Mouse (Mus musculus): Measurements from ENCODE around the gene Dguok. TPM values are rescaled to one million over a fixed set of nuclear protein-coding genes. Genes with fewer than 3 reads are reported as not detected.

Dguok gene
- polyA plus RNA-seq, 1 experiment from 2014 or later = 70.0 TPM

- Histone ChIP-seq H3K4me1 (replicated peaks; ENCODE audit: control insufficient read depth, insufficient read depth, low read length) (peaks cover 36% of the 10 kb centered on the region), H3K9me3 (ENCODE audit: control insufficient read depth, low read length) (no peaks in the 10 kb centered on the region), H3K4me3 (ENCODE audit: low read depth, low read length) (no peak overlapping the region), H3K27ac (ENCODE audit: low read depth) (no peak overlapping the region), H3K36me3 (ENCODE audit: control insufficient read depth, insufficient read depth, low read length) (peaks cover 41% of the 10 kb centered on the region), H3K9ac (ENCODE audit: low read length) (no peak overlapping the region), H3K4me2 (ENCODE audit: low read length) (no peak overlapping the region), H3K27me3 (replicated peaks; ENCODE audit: control insufficient read depth, insufficient read depth, low read length) (no peaks in the 10 kb centered on the region)
- WGBS = 93% methylated on average over 3 of the region's 3 CpGs
- DNase-seq (ENCODE audit: low spot score) (no peak), ATAC-seq (replicated peaks; ENCODE audit: low FRiP score, low TSS enrichment, low read depth) (no peak)
Measured at GRCm38 (mm10) chr6:83437225-83437624, 69.5 kb downstream of the Dguok start.

- no peak overlapping the region for H3K9ac ChIP-seq (ENCODE audit: low read length)
- H3K27me3 ChIP-seq (replicated peaks; ENCODE audit: control insufficient read depth, insufficient read depth, low read length) = no peaks in the 10 kb centered on the region
- no peak overlapping the region for H3K4me3 ChIP-seq (ENCODE audit: low read depth, low read length)
- DNase-seq (ENCODE audit: low spot score) (no peak), ATAC-seq (replicated peaks; ENCODE audit: low FRiP score, low TSS enrichment, low read depth) (no peak)
- H3K4me1 ChIP-seq (replicated peaks; ENCODE audit: control insufficient read depth, insufficient read depth, low read length) = peaks cover 31% of the 10 kb centered on the region
- H3K27ac ChIP-seq (ENCODE audit: low read depth) = no peak overlapping the region
- 72% methylated on average over 4 of the region's 4 CpGs for WGBS
- no peak overlapping the region for H3K4me2 ChIP-seq (ENCODE audit: low read length)
- H3K9me3 ChIP-seq (ENCODE audit: control insufficient read depth, low read length) = no peaks in the 10 kb centered on the region
- peaks cover 42% of the 10 kb centered on the region for H3K36me3 ChIP-seq (ENCODE audit: control insufficient read depth, insufficient read depth, low read length)
Measured at GRCm38 (mm10) chr6:83436547-83436946, 70.2 kb downstream of the Dguok start.

- DNase-seq (ENCODE audit: low spot score) (no peak), ATAC-seq (replicated peaks; ENCODE audit: low FRiP score, low TSS enrichment, low read depth) (no peak)
- H3K9ac ChIP-seq (ENCODE audit: low read length) = no peak overlapping the region
- H3K27ac ChIP-seq (ENCODE audit: low read depth) = no peak overlapping the region; the same call in 1 of the 2 replicates
- H3K36me3 ChIP-seq (ENCODE audit: control insufficient read depth, insufficient read depth, low read length) = peaks cover 45% of the 10 kb centered on the region
- peaks cover 26% of the 10 kb centered on the region for H3K4me1 ChIP-seq (replicated peaks; ENCODE audit: control insufficient read depth, insufficient read depth, low read length)
- no peak overlapping the region for H3K4me3 ChIP-seq (ENCODE audit: low read depth, low read length)
- H3K9me3 ChIP-seq (ENCODE audit: control insufficient read depth, low read length) = no peaks in the 10 kb centered on the region
- no peak overlapping the region for H3K4me2 ChIP-seq (ENCODE audit: low read length)
- WGBS = 56% methylated on average over 5 of the region's 5 CpGs
- no peaks in the 10 kb centered on the region for H3K27me3 ChIP-seq (replicated peaks; ENCODE audit: control insufficient read depth, insufficient read depth, low read length)
Measured at GRCm38 (mm10) chr6:83435174-83435573, 71.6 kb downstream of the Dguok start.

- Histone ChIP-seq H3K27ac (ENCODE audit: low read depth) (no peak overlapping the region), H3K9ac (ENCODE audit: low read length) (no peak overlapping the region), H3K9me3 (ENCODE audit: control insufficient read depth, low read length) (no peaks in the 10 kb centered on the region), H3K27me3 (replicated peaks; ENCODE audit: control insufficient read depth, insufficient read depth, low read length) (no peaks in the 10 kb centered on the region), H3K4me3 (ENCODE audit: low read depth, low read length) (no peak overlapping the region), H3K36me3 (ENCODE audit: control insufficient read depth, insufficient read depth, low read length) (peaks cover 43% of the 10 kb centered on the region), H3K4me2 (ENCODE audit: low read length) (no peak overlapping the region), H3K4me1 (replicated peaks; ENCODE audit: control insufficient read depth, insufficient read depth, low read length) (peaks cover 13% of the 10 kb centered on the region)
- 83% methylated on average over 4 of the region's 4 CpGs for WGBS
- DNase-seq (ENCODE audit: low spot score) (no peak), ATAC-seq (replicated peaks; ENCODE audit: low FRiP score, low TSS enrichment, low read depth) (no peak)
Measured at GRCm38 (mm10) chr6:83433546-83433945, 73.2 kb downstream of the Dguok start.

GRCm38 (mm10) chr6:83432966-83433365 lies 73.8 kb downstream of the Dguok start:
- DNase-seq (ENCODE audit: low spot score) (no peak), ATAC-seq (replicated peaks; ENCODE audit: low FRiP score, low TSS enrichment, low read depth) (no peak)
- peaks cover 43% of the 10 kb centered on the region for H3K36me3 ChIP-seq (ENCODE audit: control insufficient read depth, insufficient read depth, low read length)
- H3K27me3 ChIP-seq (replicated peaks; ENCODE audit: control insufficient read depth, insufficient read depth, low read length) = no peaks in the 10 kb centered on the region
- H3K4me1 ChIP-seq (replicated peaks; ENCODE audit: control insufficient read depth, insufficient read depth, low read length) = peaks cover 19% of the 10 kb centered on the region
- WGBS = 75% methylated on average over 7 of the region's 7 CpGs
- H3K4me3 ChIP-seq (ENCODE audit: low read depth, low read length) = no peak overlapping the region
- H3K27ac ChIP-seq (ENCODE audit: low read depth) = no peak overlapping the region
- H3K4me2 ChIP-seq (ENCODE audit: low read length) = no peak overlapping the region
- H3K9me3 ChIP-seq (ENCODE audit: control insufficient read depth, low read length) = no peaks in the 10 kb centered on the region
- H3K9ac ChIP-seq (ENCODE audit: low read length) = no peak overlapping the region

Other genes with a start within 250 kb of the Dguok start
- gene Mthfd2, start 181.1 kb downstream of the Dguok start, polyA plus RNA-seq (2014; fragmentation: Nextera tagmentation; extraction: Ambion mirVana) = 36.0 and 37.4 TPM in 2 replicates
- 74.8 and 76.4 TPM in 2 replicates for gene Mob1a, start 181.0 kb downstream of the Dguok start, polyA plus RNA-seq (2014; fragmentation: Nextera tagmentation; extraction: Ambion mirVana)
- 144 and 155 TPM in 2 replicates for gene Bola3, start 157.8 kb downstream of the Dguok start, polyA plus RNA-seq (2014; fragmentation: Nextera tagmentation; extraction: Ambion mirVana)
- 35.1 and 40.1 TPM in 2 replicates for gene Tet3, start 47.9 kb downstream of the Dguok start, polyA plus RNA-seq (2014; fragmentation: Nextera tagmentation; extraction: Ambion mirVana)
- 1,357 and 1,367 TPM in 2 replicates for gene Actg2, start 29.3 kb upstream of the Dguok start, polyA plus RNA-seq (2014; fragmentation: Nextera tagmentation; extraction: Ambion mirVana)
- 23.8 and 26.0 TPM in 2 replicates for gene Stambp, start 65.8 kb upstream of the Dguok start, polyA plus RNA-seq (2014; fragmentation: Nextera tagmentation; extraction: Ambion mirVana)
- gene Clec4f, start 149.2 kb upstream of the Dguok start, polyA plus RNA-seq (2014; fragmentation: Nextera tagmentation; extraction: Ambion mirVana) = not detected in 2 replicates
- gene Cd207, start 170.9 kb upstream of the Dguok start, polyA plus RNA-seq (2014; fragmentation: Nextera tagmentation; extraction: Ambion mirVana) = not detected in 2 replicates
- not detected in 2 replicates for gene Vax2, start 204.3 kb upstream of the Dguok start, polyA plus RNA-seq (2014; fragmentation: Nextera tagmentation; extraction: Ambion mirVana)
- not detected in 2 replicates for gene Atp6v1b1, start 236.0 kb upstream of the Dguok start, polyA plus RNA-seq (2014; fragmentation: Nextera tagmentation; extraction: Ambion mirVana)